Mouse (Mus musculus) left cerebral cortex, postnatal 4 days (tissue): Measurements from ENCODE around the gene Gm28048. TPM values are rescaled to one million over a fixed set of nuclear protein-coding genes. Genes with fewer than 3 reads are reported as not detected.

Source experiments
- DNase-seq: peaks from one replicate; pipeline ENCODE4 v3.0.0-alpha.2; 2022
- intact Hi-C: fragments of 180-260 bp; cut with DNase I; formaldehyde crosslinking; loops from one replicate; pipeline ENCODE4 v1.15.1; 2025
- total RNA-seq, 2 experiments: library from RNA; stranded (reverse); gene quantifications; 2 replicates each; pipeline ENCODE4 v1.2.3; 2021

Gm28048 gene
- total RNA-seq, 2 experiments from 2014 or later = 2.2 to 2.9 TPM

DNA sequence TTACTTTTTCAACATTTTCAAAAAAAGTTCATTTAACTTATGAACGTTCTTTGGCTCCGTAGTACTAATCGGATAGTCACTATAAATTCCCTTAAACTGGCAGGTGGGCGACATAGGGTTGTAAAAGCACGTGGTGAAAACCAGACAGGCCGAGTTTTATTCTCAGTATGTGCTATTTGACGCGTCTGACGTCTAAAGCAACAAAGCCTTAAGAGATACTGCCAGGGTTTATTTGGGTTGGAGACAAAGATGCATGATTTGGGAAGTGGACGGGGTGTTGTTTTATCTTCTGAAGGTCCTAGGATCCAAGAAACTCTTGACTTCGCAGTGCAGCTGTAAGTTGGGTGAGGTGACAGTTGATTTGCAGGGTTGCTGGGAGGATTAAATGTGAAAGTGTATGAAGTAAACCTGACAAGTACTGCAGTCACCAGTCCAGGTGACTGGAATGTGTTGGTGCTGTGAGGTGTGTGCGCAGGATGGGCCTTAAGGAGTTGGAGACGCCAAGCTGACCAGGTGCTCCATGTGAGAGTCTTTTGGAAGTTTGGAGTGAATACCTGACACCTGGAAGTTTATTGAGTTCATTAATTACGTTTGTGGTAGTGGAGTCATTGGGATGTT lies 9.4 kb upstream of the Gm28048 start:
- intact Hi-C loops = loop anchor here (5.0 kb wide), 1 partner anchor 286 kb away; no protein-coding TSS in a partner anchor

DNA sequence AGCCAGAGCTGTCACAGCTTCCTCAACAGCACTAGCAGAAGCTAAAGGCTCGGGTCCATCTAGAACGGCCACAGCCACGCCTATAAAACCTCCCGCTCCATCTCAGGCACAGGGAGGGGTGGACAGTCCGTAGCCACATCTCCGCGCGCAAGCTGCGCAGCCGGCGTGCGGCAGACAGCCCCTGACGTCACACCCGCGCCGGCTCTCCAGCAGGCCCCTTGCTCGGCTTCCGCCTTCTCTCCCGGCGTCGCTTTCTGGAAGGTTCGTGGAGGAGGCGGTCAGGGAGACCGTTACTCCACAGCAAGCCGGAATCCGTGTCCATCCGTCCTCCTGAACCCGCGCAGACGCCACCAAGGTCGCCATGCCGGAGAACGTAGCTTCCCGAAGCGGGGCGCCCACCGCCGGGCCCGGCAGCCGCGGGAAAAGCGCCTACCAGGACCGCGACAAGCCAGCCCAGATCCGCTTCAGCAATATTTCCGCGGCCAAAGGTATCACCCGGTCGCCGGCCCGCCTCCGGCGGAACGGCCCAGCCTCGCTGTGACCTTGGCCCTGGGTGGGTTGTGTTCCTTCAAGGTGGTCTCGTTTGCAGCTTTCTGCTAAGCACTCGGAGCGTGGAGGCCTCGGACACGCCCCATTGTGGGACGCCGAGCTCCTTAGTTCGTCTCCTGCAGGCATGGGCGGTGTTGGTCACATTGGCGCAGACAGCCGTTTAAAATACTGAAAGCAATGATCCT lies 8.7 kb upstream of the Gm28048 start, which contains the start of gene Cct4:
Gene Cct4, plus strand, starts transcription at position 127 of the 734 bp plus-strand sequence.
- intact Hi-C loops = loop anchor here (5.0 kb wide), 1 partner anchor 287 kb away; no protein-coding TSS in a partner anchor
- peak; percentile 94 for DNase-seq

More for the DNA sequence above, 9.4 kb upstream of the Gm28048 start:
- no peak for DNase-seq

DNA sequence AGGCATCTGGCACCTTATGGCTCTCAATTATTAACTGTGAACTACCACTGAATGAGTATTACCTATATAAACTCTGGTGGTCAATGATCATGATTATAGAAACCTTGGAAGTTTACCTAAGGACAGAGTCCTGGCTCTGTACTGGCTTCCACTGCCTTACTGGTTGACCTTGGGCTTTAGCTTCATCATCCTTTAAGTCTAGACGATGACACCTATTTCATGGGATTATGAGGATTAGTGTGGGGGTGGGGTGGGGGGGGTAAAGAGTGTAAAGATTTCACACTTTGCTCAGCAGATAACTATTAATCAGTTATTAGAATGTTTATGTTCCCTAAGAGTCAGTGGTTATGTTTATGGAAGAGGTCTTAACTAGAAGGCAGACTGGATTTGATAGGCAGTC lies 7.9 kb upstream of the Gm28048 start:
- DNase-seq = no peak
- intact Hi-C loops = loop anchor here (5.0 to 10.0 kb wide), 2 partner anchors 288 to 765 kb away; no protein-coding TSS in a partner anchor

DNA sequence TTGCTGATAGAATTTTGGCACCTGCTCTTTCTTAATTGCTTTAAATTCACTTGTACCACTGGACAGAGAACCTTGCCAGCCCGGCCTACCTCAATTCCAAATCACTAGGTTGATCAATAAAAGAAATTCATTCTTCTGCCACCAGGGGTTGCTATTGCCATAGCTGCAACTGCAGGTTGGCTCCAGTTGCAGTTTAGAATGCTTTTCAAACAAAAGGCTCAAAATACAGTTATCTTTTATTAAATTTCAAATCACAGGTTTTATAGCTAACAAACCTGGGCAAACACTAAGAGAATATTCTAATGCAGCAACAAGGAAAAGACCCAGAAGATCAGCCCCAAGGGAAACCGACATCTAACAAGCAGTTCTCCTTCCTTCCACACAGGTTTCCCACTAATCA lies 5.5 kb upstream of the Gm28048 start:
- DNase-seq = no peak
- intact Hi-C loops = loop anchor here (10.0 kb wide), 1 partner anchor 763 kb away; no protein-coding TSS in a partner anchor

DNA sequence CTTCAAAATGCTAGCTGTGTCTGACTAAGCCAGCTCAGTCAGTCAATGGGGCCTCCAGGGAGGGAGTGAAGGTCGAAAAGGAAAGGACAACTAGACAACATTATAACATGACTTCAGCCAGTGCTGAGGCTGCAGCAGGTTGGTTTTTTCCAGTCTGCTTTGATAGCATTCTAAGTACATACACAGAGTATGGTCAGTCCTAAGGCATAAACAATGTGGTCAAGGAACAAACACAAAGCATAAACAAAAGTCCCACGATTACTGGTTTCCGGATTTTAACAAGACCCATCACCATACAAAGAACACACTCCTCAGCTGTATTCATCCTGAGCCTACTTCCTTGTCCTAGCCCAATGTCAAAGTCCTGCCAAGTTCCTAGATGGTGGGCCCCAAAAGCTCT lies 3.6 kb upstream of the Gm28048 start:
- intact Hi-C loops = loop anchor here (10.0 kb wide), 1 partner anchor 761 kb away; no protein-coding TSS in a partner anchor

DNA sequence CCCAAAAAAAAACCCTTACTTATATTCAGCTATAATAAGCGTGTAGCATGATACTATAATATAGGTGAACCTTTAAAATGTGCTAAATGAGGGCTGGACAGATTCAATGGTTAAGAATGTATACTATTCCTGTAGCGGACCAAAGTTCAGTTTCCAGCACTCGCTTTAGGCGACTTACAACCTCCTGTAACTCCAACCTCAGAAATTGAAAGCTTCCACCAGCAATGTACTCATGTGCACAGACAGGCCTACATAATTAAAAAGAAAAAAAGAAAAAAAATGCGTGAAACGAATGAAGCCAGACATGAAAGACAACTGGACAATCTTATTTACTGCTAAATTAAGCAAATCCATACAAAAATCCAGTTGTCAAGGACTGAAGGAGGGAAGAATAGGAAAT lies 956 bp upstream of the Gm28048 start:
- intact Hi-C loops = loop anchor here (10.0 kb wide), 1 partner anchor 758 kb away; no protein-coding TSS in a partner anchor

More for the DNA sequence above, 3.6 kb upstream of the Gm28048 start:
- DNase-seq = no peak

DNA sequence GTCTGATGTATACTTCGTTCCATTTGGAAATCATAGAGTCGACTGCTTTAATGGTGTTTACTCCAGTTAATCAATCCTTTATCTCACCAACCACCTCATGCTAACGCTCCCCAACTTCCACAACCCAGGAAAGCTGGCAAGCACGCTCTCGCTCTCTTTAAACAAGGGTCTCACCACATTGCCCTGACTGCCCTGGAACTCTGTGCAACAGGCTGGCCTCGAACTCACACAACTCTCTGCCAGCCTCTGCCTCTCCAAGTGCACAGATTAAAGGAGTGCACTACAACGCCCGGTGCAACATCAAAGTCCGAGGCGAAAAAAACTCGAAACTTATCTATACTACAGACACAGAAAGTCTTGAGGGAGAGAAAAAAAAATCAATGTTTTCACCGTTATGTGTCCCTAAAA lies 343 bp downstream of the Gm28048 start:
- no peak for DNase-seq
- intact Hi-C loops = loop anchor here (10.0 kb wide), 1 partner anchor 757 kb away; no protein-coding TSS in a partner anchor

More for the DNA sequence above, 956 bp upstream of the Gm28048 start:
- no peak for DNase-seq

DNA sequence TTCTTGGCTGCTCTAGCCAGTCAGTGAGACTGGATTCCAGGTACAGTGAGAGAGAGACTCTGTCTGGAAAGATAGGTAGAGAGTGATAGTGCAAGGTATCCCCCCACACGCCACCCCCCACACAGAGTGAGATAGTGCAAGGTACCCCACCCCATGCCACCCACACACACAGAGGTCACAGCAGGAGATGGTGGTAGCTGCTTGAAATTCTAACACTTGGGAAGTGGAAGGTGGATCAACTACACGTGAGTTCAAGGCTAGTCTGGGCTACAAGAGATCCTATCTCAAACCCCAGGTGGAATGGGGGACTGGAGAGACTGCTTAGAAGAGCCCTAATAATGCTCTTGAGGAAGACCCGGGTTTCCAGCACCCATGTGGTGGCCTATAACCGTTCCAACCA lies 849 bp downstream of the Gm28048 start:
- intact Hi-C loops = loop anchor here (10.0 kb wide), 1 partner anchor 756 kb away; no protein-coding TSS in a partner anchor
- no peak for DNase-seq

DNA sequence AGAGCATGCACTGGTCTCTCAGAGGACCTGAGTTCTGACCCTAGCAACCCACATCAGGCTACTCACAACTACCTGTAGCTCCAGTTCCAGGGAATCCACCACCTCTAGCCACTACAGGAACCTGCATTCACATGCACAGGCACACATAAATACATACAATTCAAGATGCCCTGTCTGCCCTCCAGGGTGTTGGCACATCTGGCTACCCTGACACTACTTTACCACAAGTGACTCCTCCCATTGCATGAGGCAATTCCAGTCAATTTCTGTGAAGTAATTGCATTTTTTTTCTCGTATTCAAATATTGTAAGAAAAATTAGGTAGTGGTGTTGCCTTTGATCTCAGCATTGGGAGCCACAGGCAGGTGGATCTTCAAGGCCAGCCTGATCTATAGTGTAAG lies 2.7 kb downstream of the Gm28048 start:
- DNase-seq = no peak
- intact Hi-C loops = no loop called here

DNA sequence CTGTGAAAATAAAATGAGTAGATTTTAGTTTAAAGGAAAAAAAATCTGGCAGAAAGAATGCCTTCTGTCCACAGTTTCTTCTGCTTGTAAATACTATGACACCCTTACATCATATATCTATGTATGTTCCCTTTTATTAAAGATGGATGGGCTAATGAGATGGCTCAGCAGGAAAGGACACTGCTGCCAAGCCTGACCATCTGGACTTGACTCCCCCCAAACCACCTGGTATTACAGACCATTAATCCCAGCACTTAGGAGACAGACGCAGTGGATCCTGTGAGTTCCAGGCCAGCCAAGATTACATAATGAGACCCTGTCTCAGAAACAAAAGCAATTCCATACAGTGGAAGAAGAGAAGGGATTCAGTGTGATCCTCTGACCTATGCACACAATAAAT lies 3.2 kb downstream of the Gm28048 start:
- DNase-seq = peak; percentile 75
- intact Hi-C loops = no loop called here

DNA sequence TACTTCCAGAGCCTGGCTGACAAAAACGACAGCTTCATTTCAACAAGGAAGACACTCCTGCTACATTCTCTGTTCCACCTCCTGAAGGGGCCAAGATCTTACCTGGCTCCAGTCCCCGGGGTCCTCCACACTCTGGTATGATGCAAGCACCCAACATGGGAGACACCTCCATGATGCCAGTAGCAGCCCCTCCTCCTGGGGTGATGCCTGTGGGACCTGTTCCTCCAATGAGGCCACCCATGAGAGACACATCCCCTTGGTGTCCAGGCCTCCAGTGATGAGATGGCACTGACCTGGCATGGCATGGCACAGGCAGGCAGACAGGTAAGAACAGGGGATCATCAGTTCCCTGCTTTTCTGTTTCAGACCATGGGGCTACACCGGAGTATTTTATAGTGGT lies 3.7 kb downstream of the Gm28048 start:
- intact Hi-C loops = no loop called here
- peak; percentile 10 for DNase-seq

DNA sequence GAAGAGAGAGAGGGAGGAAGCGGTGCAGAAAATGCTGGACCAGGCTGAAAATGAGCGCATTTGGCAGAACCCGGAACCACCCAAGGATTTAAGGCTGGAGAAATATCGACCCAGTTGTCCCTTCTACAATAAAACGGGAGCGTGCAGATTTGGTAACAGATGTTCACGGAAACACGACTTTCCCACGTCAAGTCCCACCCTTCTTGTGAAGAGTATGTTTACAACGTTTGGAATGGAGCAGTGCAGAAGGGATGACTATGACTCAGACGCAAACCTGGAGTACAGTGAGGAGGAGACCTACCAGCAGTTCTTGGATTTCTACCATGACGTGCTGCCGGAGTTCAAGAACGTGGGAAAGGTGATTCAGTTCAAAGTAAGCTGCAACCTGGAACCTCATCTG lies 8.3 kb downstream of the Gm28048 start:
- no peak for DNase-seq
- intact Hi-C loops = no loop called here

DNA sequence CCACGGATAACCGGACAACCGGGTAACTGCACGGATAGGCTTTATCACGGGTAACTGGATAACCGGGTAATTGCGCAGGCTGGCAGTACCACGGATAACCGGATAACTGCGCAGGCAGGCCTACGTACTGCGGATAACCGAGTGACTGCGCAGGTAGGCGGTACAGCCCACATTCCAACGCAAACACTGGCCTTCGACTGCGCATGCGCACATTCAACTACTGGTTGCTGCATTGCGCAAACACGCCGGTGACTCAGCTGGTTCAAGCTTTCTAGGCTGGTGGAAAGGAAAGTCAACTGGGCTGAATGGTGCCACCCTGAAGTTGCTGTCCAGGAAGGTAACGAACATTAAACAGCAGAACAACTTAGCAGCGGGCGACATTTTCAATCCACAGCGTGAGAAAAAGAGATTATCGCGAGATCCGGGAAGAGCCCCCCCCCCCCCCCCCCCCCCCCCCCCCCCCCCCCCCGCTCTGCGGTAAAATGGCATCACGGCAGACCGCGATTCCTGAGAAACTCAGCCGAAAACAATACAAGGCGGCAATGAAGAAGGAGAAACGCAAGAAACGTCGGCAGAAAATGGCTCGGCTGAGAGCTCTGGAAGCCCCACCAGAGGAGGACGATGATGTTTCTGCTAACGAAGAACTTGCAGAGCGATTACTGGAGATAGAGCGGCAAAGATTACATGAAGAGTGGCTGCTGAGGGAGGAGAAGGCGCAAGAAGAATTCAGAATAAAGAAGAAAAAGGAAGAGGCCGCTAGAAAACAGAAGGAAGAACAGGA lies 9.0 kb downstream of the Gm28048 start:
- intact Hi-C loops = no loop called here
- peak; percentile 74 for DNase-seq

DNA sequence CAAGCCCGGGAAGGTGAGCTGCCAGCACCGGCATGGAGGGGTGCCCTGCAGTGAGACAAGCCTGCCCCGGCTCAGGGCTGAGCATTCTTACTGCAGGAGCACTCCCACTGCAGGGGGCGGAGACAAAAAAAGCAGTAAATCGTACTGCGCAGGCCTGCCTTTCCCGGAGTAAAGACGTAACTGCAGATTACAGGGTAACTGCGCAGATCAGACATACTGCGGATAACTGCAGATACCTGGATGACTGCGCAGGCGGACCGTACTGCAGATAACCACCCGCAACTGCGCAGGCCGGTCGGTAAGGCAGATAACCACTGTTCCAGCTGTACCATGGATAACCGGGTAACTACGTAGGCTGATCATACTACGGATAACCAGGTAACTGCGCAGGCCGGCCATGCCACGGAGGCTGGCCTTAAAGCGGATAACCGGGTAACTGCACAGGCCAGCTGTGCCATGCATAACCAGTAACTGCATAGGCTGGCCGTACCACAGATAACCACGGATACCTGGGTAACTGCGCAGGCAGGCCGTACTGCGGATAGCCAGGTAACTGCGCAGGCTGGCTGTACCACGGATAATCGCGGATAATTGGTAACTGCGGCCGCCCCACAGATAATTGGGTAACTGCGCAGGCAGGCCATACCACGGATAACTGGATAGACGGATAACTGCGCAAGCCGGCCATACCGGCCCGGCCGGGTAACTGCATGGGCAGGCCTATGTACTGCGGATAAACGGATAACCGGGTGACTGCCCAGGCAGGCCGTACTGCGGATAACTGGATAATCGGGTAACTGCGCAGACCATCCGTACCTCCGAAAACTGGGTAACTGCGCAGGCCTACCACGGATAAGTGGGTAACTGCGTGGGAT lies 9.8 kb downstream of the Gm28048 start, which contains the start of gene Zrsr1:
Gene Zrsr1, plus strand, starts transcription at position 171 of the 875 bp plus-strand sequence.
- DNase-seq = peak; percentile 48
- intact Hi-C loops = no loop called here

DNA sequence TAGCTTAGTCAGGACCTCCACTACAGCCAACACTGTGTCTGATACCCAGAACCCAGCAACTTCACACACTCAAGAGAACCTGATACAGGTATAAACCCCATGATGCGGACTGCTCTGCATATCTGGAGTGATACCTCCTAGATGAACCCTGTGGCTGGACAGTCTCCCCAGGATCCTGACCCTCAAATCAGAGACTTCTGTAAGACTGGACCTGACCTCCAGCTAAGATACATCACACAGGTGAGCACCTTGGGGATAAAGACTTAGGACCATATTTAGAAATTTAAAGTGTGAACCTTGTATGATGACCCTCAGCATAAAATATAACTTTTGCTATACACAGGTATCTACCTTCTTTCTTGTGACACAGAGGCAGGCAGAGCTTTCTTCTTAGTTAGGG lies 11.3 kb downstream of the Gm28048 start:
- no peak for DNase-seq
- intact Hi-C loops = no loop called here

DNA sequence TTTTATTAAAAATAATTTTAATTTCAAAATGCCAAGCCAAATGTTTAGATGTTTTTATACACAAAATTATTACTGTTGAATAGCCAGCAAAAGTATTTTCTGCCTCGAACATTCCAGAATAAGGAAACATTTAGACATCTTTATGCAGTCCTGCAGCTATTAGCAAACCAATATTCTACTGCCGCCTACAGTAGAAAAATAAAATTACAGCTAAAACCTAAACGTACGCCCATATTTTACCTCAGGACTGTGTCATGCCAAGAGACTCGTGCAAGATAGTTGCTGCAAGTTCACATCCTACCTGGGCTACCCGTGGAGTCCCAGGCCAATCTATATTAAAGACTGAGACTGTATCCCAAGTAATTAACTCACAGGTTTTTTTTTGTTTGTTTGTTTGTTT lies 12.4 kb downstream of the Gm28048 start:
- DNase-seq = no peak
- intact Hi-C loops = no loop called here

DNA sequence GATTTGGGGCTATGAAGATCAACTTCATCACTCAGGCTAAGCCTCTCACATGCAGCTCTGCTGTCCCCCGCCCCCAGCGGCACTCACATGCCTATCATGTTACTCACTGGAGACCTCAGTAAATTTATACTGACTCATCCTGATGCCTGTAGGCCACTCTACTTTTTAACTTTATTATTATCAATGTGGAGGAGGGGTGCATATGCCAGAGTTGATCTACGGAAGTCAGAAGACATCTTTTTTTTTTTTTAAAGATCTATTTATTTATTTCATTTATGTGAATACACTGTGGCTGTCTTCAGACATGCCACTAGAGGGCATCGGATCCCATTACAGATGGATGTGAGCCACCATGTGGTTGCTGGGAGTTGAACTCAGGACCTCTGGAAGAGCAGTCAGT lies 16.4 kb downstream of the Gm28048 start:
- intact Hi-C loops = no loop called here
- DNase-seq = no peak

DNA sequence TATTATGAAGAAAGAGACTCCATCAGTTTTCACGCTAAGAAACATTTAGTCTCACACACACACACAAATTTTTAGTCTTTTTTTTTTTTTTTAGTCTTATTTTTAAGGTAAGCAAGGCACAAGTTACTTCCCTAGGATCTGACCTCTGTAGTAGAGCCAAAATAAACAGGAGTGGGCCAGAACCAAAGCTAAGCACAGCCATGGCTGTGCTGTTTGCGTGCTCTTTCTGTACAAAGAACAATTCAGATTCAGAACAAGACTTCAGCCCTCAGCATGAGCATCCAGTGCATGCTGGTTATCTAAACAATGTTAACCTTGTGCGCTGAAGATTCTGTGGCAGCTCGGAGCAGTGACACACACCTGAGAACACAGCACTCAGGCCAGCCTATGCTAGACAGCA lies 17.5 kb downstream of the Gm28048 start:
- intact Hi-C loops = loop anchor here (5.0 kb wide), 1 partner anchor 332 kb away; no protein-coding TSS in a partner anchor
- no peak for DNase-seq

DNA sequence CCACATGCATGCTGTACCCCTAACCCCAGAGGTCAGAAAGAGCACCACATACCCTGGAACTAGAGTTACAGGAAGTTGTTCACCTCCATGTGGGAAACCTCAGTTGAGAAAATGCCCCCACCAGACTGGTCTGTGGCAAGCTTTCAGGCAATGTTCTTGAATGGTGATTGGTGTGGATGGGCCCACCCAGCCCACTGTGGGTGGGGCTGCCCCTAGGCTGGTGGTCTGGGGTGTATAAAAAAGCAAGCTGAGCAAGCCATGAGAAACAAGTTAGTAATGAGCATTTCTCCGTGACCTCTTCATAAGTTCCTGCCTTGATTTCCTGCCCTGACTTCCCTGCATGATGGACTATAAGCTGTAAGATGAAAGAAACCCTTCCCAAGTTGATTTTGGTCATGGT lies 19.8 kb downstream of the Gm28048 start:
- intact Hi-C loops = loop anchor here (5.0 kb wide), 1 partner anchor 330 kb away; no protein-coding TSS in a partner anchor
- DNase-seq = no peak
